In the genomic region with DNA sequence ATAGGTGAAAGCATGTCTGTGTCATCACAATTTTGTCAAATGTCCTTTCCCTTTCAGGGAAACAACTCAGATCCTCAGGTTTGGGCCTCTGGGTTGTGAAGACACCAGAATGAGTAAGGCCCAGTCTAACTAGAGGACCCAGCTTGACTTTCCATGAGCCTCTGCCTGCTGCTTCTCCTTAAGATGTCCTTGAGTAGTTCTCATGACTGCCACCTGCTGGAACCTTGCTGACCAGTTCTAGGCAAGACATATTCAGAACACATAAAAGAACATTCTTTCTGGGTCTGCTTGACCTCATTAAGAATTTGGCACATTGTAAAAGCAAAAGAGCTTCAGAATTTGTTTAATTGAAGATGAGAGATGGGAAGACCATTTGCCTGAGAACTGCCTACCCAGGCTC, we compare ENCODE assay signal across 9 mouse cellular contexts. TPM values are rescaled to one million over a fixed set of nuclear protein-coding genes. Genes with fewer than 3 reads are reported as not detected.
A peak's percentile ranks its signal among the peaks of the same experiment; 100 is the strongest.
DNase-seq lines count a peak whose midpoint lies in the region; ATAC-seq and TF ChIP-seq lines count a peak whose summit lies in the region.
"Had no signal": no experiment of that assay in that cellular context is flagged by ENCODE, and none has a peak within 500 bp of the region (broad histone marks: within the 10 kb centered on the region; RNA-seq: fewer than 3 reads in every experiment).

No protein-coding gene starts in this region.

- H3K36me3 ChIP-seq in heart, embryonic 10.5 days = no peaks in the 10 kb centered on the region
- H3K36me3 ChIP-seq in MEL (ENCODE audit: control insufficient read depth in 1 of 2, insufficient read depth in 2 of 2, low read length in 2 of 2) = no peaks in the 10 kb centered on the region
- no peaks in the 10 kb centered on the region for H3K36me3 ChIP-seq in neural tube, embryonic 11.5 days (ENCODE audit: control insufficient read depth, insufficient read depth, low read length)

- peak; percentile 73 for DNase-seq in heart, adult 11 months
- DNase-seq in heart, embryonic 10.5 days (ENCODE audit: low spot score) = no peak
- DNase-seq in MEL (ENCODE audit: low read depth, low spot score) = peak; percentile 42
- peak; percentile 54 to 70 for DNase-seq in heart, postnatal 10 days
- peak; percentile 29 to 32 for DNase-seq in left cerebral cortex, adult 2 months (ENCODE audit: extremely low spot score in 1 of 2, low spot score in 2 of 2)
- peak; percentile 58 for DNase-seq in neural tube, embryonic 11.5 days (ENCODE audit: low spot score)

- intact Hi-C loops in heart, postnatal 10 days (cut with DNase I) = loop anchor here (1.0 kb wide), 1 partner anchor 280 kb away; no protein-coding TSS in a partner anchor
- intact Hi-C loops in left cerebral cortex, adult 2 months (cut with DNase I) = loop anchor here (2.0 kb wide), 1 partner anchor 280 kb away; no protein-coding TSS in a partner anchor

- no peak for TF ChIP-seq EP300 in MEL (IDR thresholded peaks at IDR 0.05; ENCODE audit: low read depth in 1 of 2, low read length in 2 of 2)

- peak in 2 of 3 experiments; percentile 32 to 47; a peak in 4 of 6 replicates for TF ChIP-seq CTCF in MEL (IDR thresholded peaks at IDR 0.05 in 2 of 3, conservative IDR thresholded peaks at IDR 0.05 in 1 of 3; ENCODE audit: control insufficient read depth in 1 of 3, insufficient read depth in 1 of 3, low read depth in 2 of 3, low read length in 3 of 3, poor library complexity in 1 of 3, severe bottlenecking in 1 of 3)
- TF ChIP-seq CTCF in cortical plate, adult 2 months (IDR thresholded peaks at IDR 0.05; ENCODE audit: extremely low read depth, insufficient read depth, low read length) = peak; percentile 45
- TF ChIP-seq CTCF in left cerebral cortex, adult 2 months (IDR thresholded peaks at IDR 0.05) = peak; percentile 52

- no peak overlapping the region for H3K27ac ChIP-seq in heart, embryonic 10.5 days
- no peak overlapping the region for H3K27ac ChIP-seq in MEL (ENCODE audit: control insufficient read depth, low read depth, low read length)
- H3K27ac ChIP-seq in cortical plate, adult 2 months (ENCODE audit: insufficient read depth, low read length) = no peak overlapping the region
- H3K27ac ChIP-seq in left cerebral cortex, adult 2 months = no peak overlapping the region
- H3K27ac ChIP-seq in neural tube, embryonic 11.5 days (ENCODE audit: low read depth, low read length) = no peak overlapping the region

- H3K79me2 ChIP-seq in MEL (ENCODE audit: control insufficient read depth, insufficient read depth, low read length, poor library complexity) = no peaks in the 10 kb centered on the region

- no peak; the same call in 1 of the 2 replicates for TF ChIP-seq RAD21 in MEL (IDR thresholded peaks at IDR 0.05; ENCODE audit: low read depth, low read length)

- no peak overlapping the region for H3K4me2 ChIP-seq in neural tube, embryonic 11.5 days (ENCODE audit: low read depth)

- TF ChIP-seq POLR2A in MEL (IDR thresholded peaks at IDR 0.05; ENCODE audit: control insufficient read depth in 1 of 2, insufficient read depth in 1 of 2, low read depth in 1 of 2, low read length in 2 of 2, poor library complexity in 1 of 2) = no peak
- TF ChIP-seq POLR2A in cortical plate, adult 2 months (IDR thresholded peaks at IDR 0.05; ENCODE audit: extremely low read depth, insufficient read depth, low read length) = no peak

- no peak overlapping the region for H3K9ac ChIP-seq in MEL (ENCODE audit: control insufficient read depth, low read depth, low read length, poor library complexity, severe bottlenecking)
- no peak overlapping the region for H3K9ac ChIP-seq in neural tube, embryonic 11.5 days (ENCODE audit: low read length)

- H3K27me3 ChIP-seq in heart, embryonic 10.5 days (ENCODE audit: insufficient read depth, poor library complexity, severe bottlenecking) = no peaks in the 10 kb centered on the region
- H3K27me3 ChIP-seq in MEL (ENCODE audit: control insufficient read depth in 1 of 2, insufficient read depth in 2 of 2, low read length in 2 of 2) = no peaks in the 10 kb centered on the region
- H3K27me3 ChIP-seq in neural tube, embryonic 11.5 days (ENCODE audit: control insufficient read depth, insufficient read depth, low read length) = no peaks in the 10 kb centered on the region

- no peaks in the 10 kb centered on the region for H3K9me3 ChIP-seq in heart, embryonic 10.5 days
- no peaks in the 10 kb centered on the region for H3K9me3 ChIP-seq in MEL (replicated peaks; ENCODE audit: insufficient read depth, low read length)
- no peaks in the 10 kb centered on the region for H3K9me3 ChIP-seq in neural tube, embryonic 11.5 days (ENCODE audit: control insufficient read depth, low read length)

- ATAC-seq in neural tube, embryonic 11.5 days (ENCODE audit: insufficient read depth, low FRiP score, low TSS enrichment) = no peak; the same call in 1 of the 2 replicates
- ATAC-seq in erythroblast, adult 5-6 weeks (replicated peaks; ENCODE audit: low FRiP score, poor library complexity, severe bottlenecking) = no peak

- H3K4me3 ChIP-seq in heart, embryonic 10.5 days = no peak overlapping the region
- no peak overlapping the region for H3K4me3 ChIP-seq in MEL (ENCODE audit: control insufficient read depth in 1 of 2, insufficient read depth in 1 of 2, low read depth in 2 of 2, low read length in 2 of 2)
- no peak overlapping the region for H3K4me3 ChIP-seq in cortical plate, adult 2 months (ENCODE audit: insufficient read depth, low read length)
- H3K4me3 ChIP-seq in left cerebral cortex, adult 2 months = no peak overlapping the region
- no peak overlapping the region for H3K4me3 ChIP-seq in neural tube, embryonic 11.5 days (ENCODE audit: low read depth, low read length)

- no peaks in the 10 kb centered on the region for H3K4me1 ChIP-seq in heart, embryonic 10.5 days
- H3K4me1 ChIP-seq in MEL (ENCODE audit: control insufficient read depth in 1 of 2, insufficient read depth in 2 of 2, low read length in 2 of 2) = no peaks in the 10 kb centered on the region
- H3K4me1 ChIP-seq in cortical plate, adult 2 months (ENCODE audit: control insufficient read depth, insufficient read depth, low read length) = no peaks in the 10 kb centered on the region
- no peaks in the 10 kb centered on the region for H3K4me1 ChIP-seq in neural tube, embryonic 11.5 days (ENCODE audit: control insufficient read depth, insufficient read depth, low read length)

TF ChIP-seq in MEL, 35 proteins besides CTCF, POLR2A, EP300 and RAD21:
- TF ChIP-seq JUND (IDR thresholded peaks at IDR 0.05; ENCODE audit: low read depth, low read length) (no peak), ZC3H11A (IDR thresholded peaks at IDR 0.05; ENCODE audit: low read depth, low read length) (no peak), SMC3 (IDR thresholded peaks at IDR 0.05; ENCODE audit: low read depth, low read length) (peak; percentile 46), MYB (IDR thresholded peaks at IDR 0.05; ENCODE audit: low read depth, low read length) (no peak)

RNA-seq across cellular contexts. Expression of gene Vgll2, which starts 50.2 kb away (rescaled TPM):
- 0.96 and 2.9 TPM in 2 replicates for polyA plus RNA-seq in heart, embryonic 10.5 days (2016; fragmentation: Nextera tagmentation; extraction: Ambion mirVana)
- not detected in 2 replicates for total RNA-seq in MEL (2012; rRNA removed)
- polyA plus RNA-seq in MEL (2012; ENCODE audit: insufficient read depth in 1 of 2, insufficient read length in 2 of 2, low read depth in 1 of 2, low replicate concordance in 2 of 2, missing spikeins in 1 of 2) = not detected
- polyA plus RNA-seq in cortical plate, adult 2 months (2012; rRNA removed) = 0.10 and 0.23 TPM in 2 replicates
- not detected for total RNA-seq in heart, postnatal 10 days (2021)
- total RNA-seq in left cerebral cortex, adult 2 months (2021) = not detected
- polyA plus RNA-seq in neural tube, embryonic 11.5 days (2014; fragmentation: Nextera tagmentation; extraction: Ambion mirVana) = 10.9 and 11.0 TPM in 2 replicates
- total RNA-seq in erythroblast, adult 5-6 weeks (2015; ENCODE audit: low replicate concordance) = not detected in 2 replicates
- not detected in 2 replicates for total RNA-seq in erythroblast, adult 5-6 weeks (2017; ENCODE audit: low replicate concordance)
- total RNA-seq: hematopoietic stem cell, adult 5-6 weeks had no signal
